Mouse (Mus musculus): ENCODE measurements around the gene Magt1. TPM values are rescaled to one million over a fixed set of nuclear protein-coding genes. Genes with fewer than 3 reads are reported as not detected.
"Not testable (repeated sequence)": the region's sequence is repeated elsewhere in the genome, so short reads cannot be mapped to it uniquely, and the experiment has no call there.

Gene Magt1
- 10 to 100 TPM; 40.7 to 46.4 TPM for total RNA-seq (2021)

- peak; percentile 87 to 89 for DNase-seq
- intact Hi-C loops (cut with DNase I): loop anchor here (2.0 to 10.0 kb wide), 3 partner anchors 83 to 887 kb away; partner anchors contain the start of genes Atrx and Magee1
These were observed at the start of gene Magt1 for GRCm38 (mm10) chrX:106011465-106012159. TSS of gene Magt1 (minus strand) at chrX:106011906.

DNA sequence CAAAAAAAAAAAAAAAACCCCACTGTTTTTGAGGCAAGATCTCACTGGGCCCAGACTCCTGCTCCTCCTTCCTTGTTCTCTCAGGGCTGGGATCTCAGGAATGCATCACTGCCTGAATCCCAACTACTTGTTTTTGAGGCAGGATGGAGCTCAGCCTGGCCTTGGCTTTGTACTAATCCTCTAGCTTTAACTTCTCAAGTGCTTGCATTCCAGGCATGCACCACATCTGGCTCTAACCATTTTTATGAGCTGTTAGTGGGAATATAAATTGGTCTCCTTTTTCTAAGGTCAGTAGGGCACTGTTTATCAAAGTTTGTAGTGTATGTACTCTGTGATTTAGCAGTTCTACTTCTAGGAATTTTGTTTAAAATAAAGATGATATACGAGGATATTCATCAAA lies 36.5 kb upstream of the Magt1 start:
- no peak for DNase-seq
- intact Hi-C loops (cut with DNase I): no loop called here

GRCm38 (mm10) chrX:106045928-106046327 lies 34.2 kb upstream of the Magt1 start:
- no peak for DNase-seq
- intact Hi-C loops (cut with DNase I): no loop called here

DNA sequence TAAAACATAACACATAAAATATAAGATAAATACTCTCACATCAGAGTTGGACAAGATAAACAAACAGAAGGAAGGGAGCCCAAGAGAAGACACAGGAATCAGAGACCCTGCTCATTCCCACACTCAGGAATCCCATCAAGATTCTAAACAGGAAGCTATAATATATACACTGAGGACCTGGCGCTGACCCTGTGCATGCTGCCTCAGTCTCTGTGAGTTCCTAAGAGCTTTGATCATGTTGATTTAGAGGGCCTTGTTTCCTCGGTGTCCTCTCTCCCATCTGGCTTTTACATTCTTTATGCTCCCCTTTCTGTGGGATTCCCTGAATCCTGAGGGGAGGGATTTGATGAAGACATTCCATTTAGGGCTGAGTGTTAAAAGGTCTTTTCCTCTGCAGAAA lies 33.7 kb upstream of the Magt1 start:
- intact Hi-C loops (cut with DNase I): no loop called here
- DNase-seq: no peak

- DNase-seq: peak; percentile 20 to 30
- intact Hi-C loops (cut with DNase I): no loop called here
These were observed 32.3 kb upstream of the Magt1 start for GRCm38 (mm10) chrX:106043863-106044617.

GRCm38 (mm10) chrX:106037185-106037752 lies 25.6 kb upstream of the Magt1 start:
- DNase-seq: no peak
- intact Hi-C loops (cut with DNase I): no loop called here

GRCm38 (mm10) chrX:106035727-106036126 lies 24.0 kb upstream of the Magt1 start:
- intact Hi-C loops (cut with DNase I): no loop called here
- no peak for DNase-seq

- intact Hi-C loops (cut with DNase I): no loop called here
These were observed 19.4 kb upstream of the Magt1 start for GRCm38 (mm10) chrX:106031124-106031523.

GRCm38 (mm10) chrX:106030176-106030575 lies 18.5 kb upstream of the Magt1 start:
- intact Hi-C loops (cut with DNase I): no loop called here

More at GRCm38 (mm10) chrX:106031124-106031523, 19.4 kb upstream of the Magt1 start:
- DNase-seq: no peak

DNA sequence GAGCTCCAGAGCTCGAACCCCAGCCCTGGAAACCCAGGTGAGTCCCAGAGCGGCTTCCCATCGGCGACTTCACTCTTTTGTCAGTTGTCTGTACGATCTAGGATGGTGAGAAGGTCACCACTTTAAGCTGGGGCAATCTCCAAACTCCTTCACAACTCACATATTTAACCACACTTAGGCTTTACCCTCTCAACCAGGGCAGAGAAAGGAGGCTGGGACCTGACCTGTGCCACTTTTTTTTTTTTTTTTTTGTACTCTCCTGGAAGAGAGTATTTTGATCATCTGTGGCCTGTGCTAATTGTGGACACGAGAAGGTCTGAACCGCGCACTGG lies 15.6 kb upstream of the Magt1 start:
- intact Hi-C loops (cut with DNase I): loop anchor here (1.0 to 5.0 kb wide), 3 partner anchors 65 to 160 kb away; partner anchors contain the start of gene Pgk1
- DNase-seq: no peak

More at GRCm38 (mm10) chrX:106030176-106030575, 18.5 kb upstream of the Magt1 start:
- no peak for DNase-seq

- intact Hi-C loops (cut with DNase I): loop anchor here (1.0 to 5.0 kb wide), 4 partner anchors 66 to 161 kb away; partner anchors contain the start of gene Pgk1
- peak; percentile 92 to 93 for DNase-seq
These were observed 15.0 kb upstream of the Magt1 start, which contains the start of gene Atp7a for GRCm38 (mm10) chrX:106026418-106027342. TSS of gene Atp7a (plus strand) at chrX:106027276.

DNA sequence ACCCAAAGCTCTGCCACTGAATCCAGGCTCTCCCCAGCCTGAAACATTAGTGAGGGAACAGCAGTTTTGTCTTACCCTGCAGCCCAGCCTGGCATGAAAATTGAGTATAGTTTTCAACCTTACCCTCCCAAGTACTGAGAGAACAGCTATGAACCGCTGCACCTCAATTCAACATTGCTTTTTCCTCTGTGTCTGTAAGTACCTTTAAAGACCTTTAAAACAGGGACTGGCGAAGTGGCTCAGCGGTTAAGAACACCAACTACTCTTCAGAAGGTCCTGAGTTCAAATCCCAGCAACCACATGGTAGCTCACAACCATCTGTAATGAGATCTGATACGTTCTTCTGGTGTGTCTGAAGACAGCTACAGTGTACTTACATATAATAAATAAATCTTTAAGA lies 5.8 kb upstream of the Magt1 start:
- intact Hi-C loops (cut with DNase I): loop anchor here (10.0 kb wide), 1 partner anchor 893 kb away; the partner anchor contains the start of gene Magee1
- DNase-seq: no peak

- intact Hi-C loops (cut with DNase I): loop anchor here (10.0 kb wide), 1 partner anchor 892 kb away; the partner anchor contains the start of gene Magee1
- no peak for DNase-seq
These were observed 5.4 kb upstream of the Magt1 start for GRCm38 (mm10) chrX:106017102-106017501.

GRCm38 (mm10) chrX:106015571-106016322 lies 4.0 kb upstream of the Magt1 start, which contains the start of gene Cox7b:
TSS of gene Cox7b (plus strand) at chrX:106015700.
- intact Hi-C loops (cut with DNase I): loop anchor here (10.0 kb wide), 1 partner anchor 891 kb away; the partner anchor contains the start of gene Magee1
- peak; percentile 87 to 89 for DNase-seq

GRCm38 (mm10) chrX:106014741-106015377 lies 3.2 kb upstream of the Magt1 start:
- intact Hi-C loops (cut with DNase I): loop anchor here (5.0 to 10.0 kb wide), 2 partner anchors 143 to 890 kb away; partner anchors contain the start of gene Magee1
- DNase-seq: not testable (repeated sequence)

GRCm38 (mm10) chrX:106013217-106013616 lies 1.5 kb upstream of the Magt1 start:
- peak; percentile 49 to 59 for DNase-seq
- intact Hi-C loops (cut with DNase I): loop anchor here (5.0 to 10.0 kb wide), 2 partner anchors 141 to 888 kb away; partner anchors contain the start of gene Magee1

DNA sequence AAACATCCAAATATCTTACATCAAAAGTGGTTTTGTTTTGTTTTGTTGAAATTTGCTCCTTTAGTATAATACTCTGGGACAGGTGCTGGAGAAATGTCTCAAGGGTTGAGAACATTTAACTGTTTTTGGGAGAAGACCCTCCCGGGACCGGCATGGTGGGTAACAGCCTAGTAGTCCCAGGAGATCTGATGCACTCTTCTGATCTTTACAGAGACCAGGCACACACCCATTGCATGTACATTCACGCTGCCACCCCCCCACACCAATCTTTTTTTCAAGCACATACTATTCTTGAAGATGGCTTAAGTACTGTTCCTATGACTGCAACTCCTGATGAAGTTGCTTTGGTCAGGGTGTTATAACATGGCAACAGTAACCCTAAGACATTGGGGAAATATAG lies 853 bp upstream of the Magt1 start:
- intact Hi-C loops (cut with DNase I): loop anchor here (5.0 to 10.0 kb wide), 2 partner anchors 140 to 888 kb away; partner anchors contain the start of gene Magee1
- no peak for DNase-seq

DNA sequence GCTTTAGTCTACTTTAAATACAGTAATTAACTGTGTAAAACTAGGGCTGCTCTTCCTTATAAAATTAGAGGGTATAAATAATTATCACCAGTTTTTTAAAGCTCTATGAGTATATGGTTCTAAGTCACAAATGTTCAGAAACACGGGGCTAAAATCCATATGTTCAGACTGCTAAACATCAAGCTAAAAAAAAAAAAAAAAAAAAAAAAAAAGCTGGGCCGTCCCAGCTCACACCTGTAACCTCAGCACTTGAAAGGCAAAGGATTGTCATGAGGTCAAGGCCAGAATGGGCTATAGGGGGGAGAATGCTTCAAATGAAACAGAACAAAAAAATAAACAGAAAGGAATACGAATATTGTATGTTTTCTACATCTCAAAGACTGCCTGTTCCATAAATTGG lies 944 bp downstream of the Magt1 start:
- DNase-seq: no peak
- intact Hi-C loops (cut with DNase I): loop anchor here (2.0 to 10.0 kb wide), 3 partner anchors 82 to 886 kb away; partner anchors contain the start of genes Atrx and Magee1
